Mouse (Mus musculus): ENCODE data around the gene Cep57l1.

- no peak for TF ChIP-seq EP300 (IDR thresholded peaks at IDR 0.05; ENCODE audit: insufficient read depth, low read depth, low read length)
- TF ChIP-seq CTCF (IDR thresholded peaks at IDR 0.05), result no peak
Observed at GRCm38 (mm10) chr10:41825996-41826395, 16.3 kb upstream of the Cep57l1 start.

Data from heart, adult 2 months (tissue).